Mouse (Mus musculus) midbrain, embryonic 11.5 days (tissue): ENCODE measurements at regions not wholly inside any gene's neighbourhood (a gene's known extent, or its start where the extent isn't known, plus 50 kb on each side); places are given as distances from the start of the nearest gene placed in this dataset.

ENCODE experiments used
- ATAC-seq: fragments of 200-750 bp; cut with Nextera tagmentation; 2 replicates; pipeline ENCODE4 v1.8.0; 2017; ENCODE audit warnings: moderate TSS enrichment, moderate library complexity; ENCODE audit not compliant: low FRiP score
- DNase-seq: peaks from one replicate; pipeline ENCODE4 v3.0.0; 2015; ENCODE audit warnings: low spot score; ENCODE audit errors: missing footprints
- H3K27ac ChIP-seq: fragments of 300-500 bp; sonication (generic); 2 replicates; pipeline ENCODE4 v1.5.1; 2014; ENCODE audit warnings: low read depth, low read length
- H3K27me3 ChIP-seq: fragments of 300-500 bp; sonication (generic); 2 replicates; pipeline ENCODE4 v1.6.1; 2014; ENCODE audit warnings: mild to moderate bottlenecking, low read length, moderate library complexity, mixed read lengths; ENCODE audit not compliant: control insufficient read depth, insufficient read depth
- H3K36me3 ChIP-seq: fragments of 300-500 bp; sonication (generic); 2 replicates; pipeline ENCODE4 v1.6.1; 2014; ENCODE audit warnings: mild to moderate bottlenecking, low read length, moderate library complexity, mixed read lengths; ENCODE audit not compliant: control insufficient read depth, insufficient read depth
- H3K4me1 ChIP-seq: fragments of 300-500 bp; sonication (generic); 2 replicates; pipeline ENCODE4 v1.6.1; 2014; ENCODE audit warnings: low read length; ENCODE audit not compliant: control insufficient read depth, insufficient read depth
- H3K4me2 ChIP-seq: fragments of 300-500 bp; sonication (generic); 2 replicates; pipeline ENCODE4 v1.6.1; 2014; ENCODE audit warnings: mild to moderate bottlenecking, moderate library complexity
- H3K4me3 ChIP-seq: fragments of 300-500 bp; sonication (generic); 2 replicates; pipeline ENCODE4 v1.5.1; 2014; ENCODE audit warnings: low read depth, low read length
- H3K9ac ChIP-seq: fragments of 300-500 bp; sonication (generic); 2 replicates; pipeline ENCODE4 v1.6.1; 2014; ENCODE audit warnings: low read length
- H3K9me3 ChIP-seq: fragments of 300-500 bp; sonication (generic); 2 replicates; pipeline ENCODE4 v1.6.1; 2016; ENCODE audit warnings: low read length; ENCODE audit not compliant: control insufficient read depth
- WGBS: fragments of 180-500 bp; shearing (Covaris S2); extraction: QIAGEN DNeasy Blood & Tissue Kit; methylation state at CpG from one replicate; pipeline ENCODE4 v1.1.7; 2014; 5-methylcytosine and 5-hydroxymethylcytosine counted together

DNA sequence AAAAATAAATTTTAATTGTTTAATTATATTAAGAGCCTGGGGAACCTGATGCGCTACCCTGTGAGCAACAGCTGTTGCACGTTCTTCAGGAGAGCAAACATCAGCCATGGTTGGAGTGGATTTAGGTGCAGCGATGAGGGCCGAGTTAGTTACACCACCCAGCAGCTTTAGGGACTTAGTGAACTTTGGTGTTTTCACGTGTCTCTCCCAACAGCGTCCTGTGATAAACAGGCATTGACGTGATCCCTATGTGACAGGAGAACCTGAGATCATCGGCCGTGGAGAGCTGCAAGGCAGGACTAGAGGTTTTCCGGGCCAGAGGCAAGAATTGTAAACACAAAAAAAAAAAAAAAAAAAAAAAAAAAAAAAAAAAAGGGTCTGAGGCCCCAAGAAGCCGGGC is 52.1 kb upstream of the Foxq1 start:
- WGBS: 83% methylated on average over 11 of the region's 11 CpGs
- Histone ChIP-seq H3K4me3 (no peak overlapping the region), H3K27ac (no peak overlapping the region), H3K4me2 (no peak overlapping the region), H3K27me3 (no peaks in the 10 kb centered on the region), H3K4me1 (no peaks in the 10 kb centered on the region), H3K9ac (no peak overlapping the region), H3K36me3 (no peaks in the 10 kb centered on the region), H3K9me3 (no peaks in the 10 kb centered on the region)
- ATAC-seq (no peak), DNase-seq (no peak)

DNA sequence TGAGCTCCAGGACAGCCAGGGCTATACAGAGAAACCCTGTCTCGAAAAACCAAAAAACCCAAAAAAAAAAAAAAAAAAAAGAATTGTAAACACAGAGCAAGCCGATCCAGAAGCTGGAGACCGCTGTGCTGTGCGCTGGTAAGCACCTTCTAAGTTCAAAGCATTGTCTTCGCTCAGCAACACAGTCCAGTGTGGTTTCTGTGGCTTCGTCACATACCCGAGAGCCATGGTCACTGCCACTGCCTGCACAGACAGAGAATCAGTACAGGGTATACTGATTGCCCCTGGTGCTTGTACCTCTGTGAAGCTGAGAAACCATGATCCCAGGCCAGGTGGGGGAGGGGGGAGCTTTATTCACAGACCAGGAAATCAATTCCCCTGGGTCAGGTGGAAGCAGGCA is 51.6 kb upstream of the Foxq1 start:
- 92% methylated on average over 6 of the region's 7 CpGs for WGBS
- H3K4me3 ChIP-seq: no peak overlapping the region
- DNase-seq (no peak), ATAC-seq (no peak)
- no peak overlapping the region for H3K4me2 ChIP-seq
- H3K36me3 ChIP-seq: no peaks in the 10 kb centered on the region
- H3K9ac ChIP-seq: no peak overlapping the region
- no peaks in the 10 kb centered on the region for H3K9me3 ChIP-seq
- H3K27me3 ChIP-seq: no peaks in the 10 kb centered on the region
- no peak overlapping the region for H3K27ac ChIP-seq
- H3K4me1 ChIP-seq: no peaks in the 10 kb centered on the region

DNA sequence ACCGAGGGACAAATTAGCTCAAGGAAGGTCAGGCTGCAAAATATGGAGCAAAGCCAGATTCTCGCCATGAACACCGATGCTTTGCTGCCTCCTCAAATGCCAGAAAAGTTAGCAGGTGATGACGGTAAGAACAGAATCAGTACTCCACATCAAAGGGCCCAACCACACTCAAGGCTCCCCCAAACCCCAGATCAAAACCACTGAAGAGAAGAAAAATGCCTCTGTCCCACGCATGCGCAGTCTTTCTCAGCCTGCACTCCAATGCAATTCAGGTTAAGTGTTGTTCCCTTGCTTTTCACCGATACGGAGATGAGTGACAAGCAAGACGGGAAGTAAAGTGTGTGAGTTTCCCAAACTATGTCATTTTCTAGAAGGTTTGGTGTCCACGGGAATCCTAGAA is 50.5 kb upstream of the Foxq1 start:
- Histone ChIP-seq H3K9me3 (no peaks in the 10 kb centered on the region), H3K4me1 (no peaks in the 10 kb centered on the region), H3K27ac (no peak overlapping the region), H3K4me2 (no peak overlapping the region), H3K9ac (no peak overlapping the region), H3K4me3 (no peak overlapping the region), H3K27me3 (no peaks in the 10 kb centered on the region), H3K36me3 (no peaks in the 10 kb centered on the region)
- 95% methylated on average over 10 of the region's 10 CpGs for WGBS
- ATAC-seq (no peak), DNase-seq (no peak)
